Mouse (Mus musculus) limb, embryonic 10.5 days (tissue): ENCODE measurements around the gene Serinc1. TPM values are rescaled to one million over a fixed set of nuclear protein-coding genes. Genes with fewer than 3 reads are reported as not detected.

Experiments
- DNase-seq: peaks from one replicate; pipeline ENCODE4 v3.0.0-alpha.2; 2017; ENCODE audit warnings: low spot score
- H3K27ac ChIP-seq: fragments of 300-500 bp; sonication (generic); 2 replicates; pipeline ENCODE4 v1.5.1; 2016; ENCODE audit warnings: mild to moderate bottlenecking
- H3K27me3 ChIP-seq: fragments of 300-500 bp; sonication (generic); 2 replicates; pipeline ENCODE4 v1.6.1; 2016; ENCODE audit warnings: low read depth, mild to moderate bottlenecking; ENCODE audit not compliant: poor library complexity, severe bottlenecking
- H3K36me3 ChIP-seq: fragments of 300-500 bp; sonication (generic); 2 replicates; pipeline ENCODE4 v1.6.1; 2016; ENCODE audit warnings: mild to moderate bottlenecking, moderate library complexity
- H3K4me1 ChIP-seq: fragments of 300-500 bp; sonication (generic); 2 replicates; pipeline ENCODE4 v1.6.1; 2016
- H3K4me3 ChIP-seq: fragments of 300-500 bp; sonication (generic); 2 replicates; pipeline ENCODE4 v1.5.1; 2016; ENCODE audit warnings: mild to moderate bottlenecking, moderate library complexity
- H3K9me3 ChIP-seq: fragments of 300-500 bp; sonication (generic); replicated peaks from 2 replicates; pipeline ENCODE4 v1.6.1; 2016; ENCODE audit warnings: mild to moderate bottlenecking
- WGBS: fragments of 180-500 bp; shearing (Covaris S2); methylation state at CpG from one replicate; pipeline ENCODE4 v1.1.7; 2016; 5-methylcytosine and 5-hydroxymethylcytosine counted together
- polyA plus RNA-seq: library from polyadenylated mRNA; unstranded; fragments of >200 nt; fragmentation: Nextera tagmentation; extraction: Ambion mirVana; gene quantifications from 2 replicates; pipeline ENCODE4 v1.2.1, GENCODE M21; 2016

Serinc1 gene
- polyA plus RNA-seq, 1 experiment from 2014 or later, result 134 TPM

GRCm38 (mm10) chr10:57526469-57526868 lies 5.9 kb downstream of the Serinc1 start:
- Histone ChIP-seq H3K4me1 (peaks cover 7% of the 10 kb centered on the region), H3K27ac (no peak overlapping the region), H3K9me3 (no peaks in the 10 kb centered on the region), H3K36me3 (peaks cover 68% of the 10 kb centered on the region), H3K27me3 (no peaks in the 10 kb centered on the region), H3K4me3 (no peak overlapping the region)
- WGBS, result 96% methylated on average over 5 of the region's 5 CpGs
- DNase-seq, result no peak

- 93% methylated on average over 1 of the region's 1 CpGs for WGBS
Observed at GRCm38 (mm10) chr10:57515278-57515677, 17.1 kb downstream of the Serinc1 start.

GRCm38 (mm10) chr10:57514616-57515015 lies 17.7 kb downstream of the Serinc1 start:
- no peak overlapping the region for H3K27ac ChIP-seq
- no peaks in the 10 kb centered on the region for H3K9me3 ChIP-seq
- no peaks in the 10 kb centered on the region for H3K4me1 ChIP-seq
- no peak for DNase-seq
- no peak overlapping the region for H3K4me3 ChIP-seq
- H3K27me3 ChIP-seq, result no peaks in the 10 kb centered on the region
- 94% methylated on average over 2 of the region's 2 CpGs for WGBS
- H3K36me3 ChIP-seq, result peaks cover 99% of the 10 kb centered on the region

More at GRCm38 (mm10) chr10:57515278-57515677, 17.1 kb downstream of the Serinc1 start:
- DNase-seq, result no peak
- no peak overlapping the region for H3K4me3 ChIP-seq
- H3K27ac ChIP-seq, result no peak overlapping the region
- H3K36me3 ChIP-seq, result peaks cover 99% of the 10 kb centered on the region
- H3K27me3 ChIP-seq, result no peaks in the 10 kb centered on the region
- no peaks in the 10 kb centered on the region for H3K9me3 ChIP-seq
- H3K4me1 ChIP-seq, result no peaks in the 10 kb centered on the region

- Histone ChIP-seq H3K4me3 (no peak overlapping the region), H3K9me3 (no peaks in the 10 kb centered on the region), H3K36me3 (peaks cover 60% of the 10 kb centered on the region), H3K4me1 (no peaks in the 10 kb centered on the region), H3K27me3 (no peaks in the 10 kb centered on the region), H3K27ac (no peak overlapping the region)
- 92% methylated on average over 9 of the region's 9 CpGs for WGBS
- DNase-seq, result no peak
Observed at GRCm38 (mm10) chr10:57499414-57500156, 32.7 kb downstream of the Serinc1 start.

GRCm38 (mm10) chr10:57492050-57492449 lies 40.3 kb downstream of the Serinc1 start:
- Histone ChIP-seq H3K4me1 (peaks cover 14% of the 10 kb centered on the region), H3K4me3 (no peak overlapping the region), H3K27ac (no peak overlapping the region), H3K36me3 (peaks cover 39% of the 10 kb centered on the region), H3K9me3 (no peaks in the 10 kb centered on the region), H3K27me3 (no peaks in the 10 kb centered on the region)
- 89% methylated on average over 2 of the region's 2 CpGs for WGBS
- no peak for DNase-seq

GRCm38 (mm10) chr10:57488591-57488990 lies 43.7 kb downstream of the Serinc1 start:
- no peak for DNase-seq
- Histone ChIP-seq H3K4me1 (peaks cover 14% of the 10 kb centered on the region), H3K27ac (no peak overlapping the region), H3K27me3 (no peaks in the 10 kb centered on the region), H3K36me3 (peaks cover 27% of the 10 kb centered on the region), H3K4me3 (no peak overlapping the region), H3K9me3 (no peaks in the 10 kb centered on the region)

GRCm38 (mm10) chr10:57487201-57487600 lies 45.1 kb downstream of the Serinc1 start:
- WGBS, result 4% methylated on average over 8 of the region's 8 CpGs
- peak; percentile 50 for DNase-seq
- H3K9me3 ChIP-seq, result no peaks in the 10 kb centered on the region
- H3K27ac ChIP-seq, result peak overlapping the region; percentile 98
- no peaks in the 10 kb centered on the region for H3K27me3 ChIP-seq
- peak overlapping the region; percentile 89 for H3K4me3 ChIP-seq
- peaks cover 19% of the 10 kb centered on the region for H3K36me3 ChIP-seq
- peaks cover 14% of the 10 kb centered on the region for H3K4me1 ChIP-seq

GRCm38 (mm10) chr10:57486542-57487071 lies 45.7 kb downstream of the Serinc1 start:
- under 1% methylated on average over 63 of the region's 65 CpGs for WGBS
- no peak for DNase-seq
- peaks cover 14% of the 10 kb centered on the region for H3K4me1 ChIP-seq
- peak overlapping the region; percentile 89 for H3K4me3 ChIP-seq
- H3K9me3 ChIP-seq, result no peaks in the 10 kb centered on the region
- peak overlapping the region; percentile 98 for H3K27ac ChIP-seq
- H3K27me3 ChIP-seq, result no peaks in the 10 kb centered on the region
- H3K36me3 ChIP-seq, result peaks cover 13% of the 10 kb centered on the region

- Histone ChIP-seq H3K27ac (peak within 1 kb of the TSS; percentile 98), H3K4me3 (peak within 1 kb of the TSS; percentile 89), H3K4me1 (peaks cover 14% of the 10 kb centered on the region), H3K9me3 (no peaks in the 10 kb centered on the region), H3K27me3 (no peaks in the 10 kb centered on the region), H3K36me3 (peaks cover 7% of the 10 kb centered on the region)
- peak; percentile 95 for DNase-seq
- WGBS, result 1% methylated on average over 46 of the region's 52 CpGs
Observed at GRCm38 (mm10) chr10:57485908-57486541, 46.3 kb downstream of the Serinc1 start, which contains the start of gene Hsf2. Gene Hsf2 (plus strand): TSS chr10:57486385.

GRCm38 (mm10) chr10:57484741-57485140 lies 47.6 kb downstream of the Serinc1 start:
- H3K36me3 ChIP-seq, result no peaks in the 10 kb centered on the region
- no peak for DNase-seq
- 90% methylated on average over 3 of the region's 3 CpGs for WGBS
- no peaks in the 10 kb centered on the region for H3K27me3 ChIP-seq
- H3K27ac ChIP-seq, result no peak overlapping the region
- no peak overlapping the region for H3K4me3 ChIP-seq
- H3K9me3 ChIP-seq, result no peaks in the 10 kb centered on the region
- H3K4me1 ChIP-seq, result peaks cover 14% of the 10 kb centered on the region

- Histone ChIP-seq H3K27me3 (no peaks in the 10 kb centered on the region), H3K9me3 (no peaks in the 10 kb centered on the region), H3K36me3 (no peaks in the 10 kb centered on the region), H3K27ac (no peak overlapping the region), H3K4me1 (no peaks in the 10 kb centered on the region), H3K4me3 (no peak overlapping the region)
- DNase-seq, result no peak
- 56% methylated on average over 5 of the region's 5 CpGs for WGBS
Observed at GRCm38 (mm10) chr10:57481717-57482116, 50.6 kb downstream of the Serinc1 start.

GRCm38 (mm10) chr10:57477121-57477843 lies 55.0 kb downstream of the Serinc1 start:
- H3K9me3 ChIP-seq, result no peaks in the 10 kb centered on the region
- no peaks in the 10 kb centered on the region for H3K4me1 ChIP-seq
- H3K27me3 ChIP-seq, result no peaks in the 10 kb centered on the region
- H3K27ac ChIP-seq, result no peak overlapping the region
- WGBS, result 83% methylated on average over 9 of the region's 9 CpGs
- H3K36me3 ChIP-seq, result no peaks in the 10 kb centered on the region
- no peak for DNase-seq
- H3K4me3 ChIP-seq, result no peak overlapping the region
